ENCODE assay signal across 8 mouse cellular contexts in the genomic region with DNA sequence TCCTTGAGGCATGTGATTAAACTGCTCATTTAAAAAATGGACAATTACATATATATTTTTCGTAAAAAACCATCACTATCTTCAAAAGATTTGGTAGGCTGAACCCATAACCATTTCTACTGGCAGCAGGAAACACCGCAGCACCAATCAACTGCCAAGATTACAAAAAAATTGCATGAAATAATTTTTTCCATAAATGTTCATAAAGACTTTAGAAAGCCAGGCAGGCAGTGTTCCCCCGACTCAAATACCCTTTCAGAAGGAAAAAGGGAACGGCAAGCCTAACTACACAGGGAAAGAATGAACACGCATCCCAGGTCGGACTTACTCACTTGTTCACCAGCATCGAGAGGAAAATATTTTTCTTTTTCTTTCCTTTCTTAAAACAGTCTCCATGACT. TPM values are rescaled to one million over a fixed set of nuclear protein-coding genes. Genes with fewer than 3 reads are reported as not detected.
DNase-seq lines count a peak whose midpoint lies in the region; ATAC-seq and TF ChIP-seq lines count a peak whose summit lies in the region.

No protein-coding gene starts in this region.

- H3K9me3 ChIP-seq in heart, embryonic 14.5 days (ENCODE audit: control insufficient read depth, low read length) = no peaks in the 10 kb centered on the region
- H3K9me3 ChIP-seq in ES-E14 (ENCODE audit: control insufficient read depth, insufficient read depth, low read depth, low read length) = no peaks in the 10 kb centered on the region
- H3K9me3 ChIP-seq in heart, embryonic 16.5 days (replicated peaks; ENCODE audit: control insufficient read depth, low read length) = no peaks in the 10 kb centered on the region
- H3K9me3 ChIP-seq in midbrain, embryonic 11.5 days (ENCODE audit: control insufficient read depth, low read length) = no peaks in the 10 kb centered on the region

- peak overlapping the region in 1 of 2 experiments; percentile 3; a peak in 1 of 4 replicates for H3K27ac ChIP-seq in heart, embryonic 14.5 days (replicated peaks in 1 of 2; ENCODE audit: control insufficient read depth in 1 of 2, insufficient read depth in 1 of 2, low read depth in 2 of 2, low read length in 2 of 2)
- no peak overlapping the region for H3K27ac ChIP-seq in ES-E14 (ENCODE audit: insufficient read depth, low read depth, low read length, poor library complexity, severe bottlenecking)
- no peak overlapping the region for H3K27ac ChIP-seq in heart, embryonic 16.5 days (ENCODE audit: low read length)
- H3K27ac ChIP-seq in midbrain, embryonic 11.5 days (ENCODE audit: low read depth, low read length) = no peak overlapping the region

- intact Hi-C loops in heart, postnatal 14 days (cut with DNase I) = loop anchor here (10.0 kb wide), 1 partner anchor 488 kb away; no protein-coding TSS in a partner anchor
- intact Hi-C loops in gastrocnemius, postnatal 36 days (cut with DNase I) = no loop called here

- H3K4me1 ChIP-seq in heart, embryonic 14.5 days (ENCODE audit: control insufficient read depth in 2 of 2, insufficient read depth in 2 of 2, low read length in 2 of 2) = peaks cover 3 to 13% of the 10 kb centered on the region in 2 experiments; a peak in 3 of 4 replicates
- peaks cover 5 to 6% of the 10 kb centered on the region in 2 experiments; a peak in 2 of 4 replicates for H3K4me1 ChIP-seq in ES-E14 (ENCODE audit: control insufficient read depth in 2 of 2, insufficient read depth in 2 of 2, low read length in 2 of 2, poor library complexity in 1 of 2)
- H3K4me1 ChIP-seq in heart, embryonic 16.5 days (ENCODE audit: control insufficient read depth, insufficient read depth, low read length) = peaks cover 15% of the 10 kb centered on the region
- H3K4me1 ChIP-seq in midbrain, embryonic 11.5 days (ENCODE audit: control insufficient read depth, insufficient read depth, low read length) = peaks cover 11% of the 10 kb centered on the region

- DNase-seq in heart, postnatal 14 days = no peak
- DNase-seq in ES-E14 (ENCODE audit: low read depth, low spot score) = no peak
- DNase-seq in midbrain, embryonic 11.5 days (ENCODE audit: low spot score, missing footprints) = no peak
- no peak for DNase-seq in gastrocnemius, postnatal 36 days
- DNase-seq in kidney, adult 11 months = no peak

- WGBS in heart, embryonic 14.5 days = 8% methylated on average over 7 of the region's 7 CpGs
- 13% methylated on average over 7 of the region's 7 CpGs for WGBS in heart, embryonic 16.5 days
- WGBS in midbrain, embryonic 11.5 days = 21% methylated on average over 7 of the region's 7 CpGs

- H3K27me3 ChIP-seq in heart, embryonic 14.5 days (ENCODE audit: control insufficient read depth, insufficient read depth, low read length) = no peaks in the 10 kb centered on the region
- no peaks in the 10 kb centered on the region for H3K27me3 ChIP-seq in heart, embryonic 16.5 days (ENCODE audit: control insufficient read depth, insufficient read depth, low read length)
- no peaks in the 10 kb centered on the region for H3K27me3 ChIP-seq in midbrain, embryonic 11.5 days (ENCODE audit: control insufficient read depth, insufficient read depth, low read length)

- ATAC-seq in heart, embryonic 14.5 days (ENCODE audit: insufficient number of reproducible peaks, insufficient read depth, low FRiP score, low read depth) = no peak
- no peak for ATAC-seq in heart, embryonic 16.5 days (replicated peaks; ENCODE audit: extremely low read depth, insufficient read depth, low FRiP score)
- ATAC-seq in midbrain, embryonic 11.5 days (ENCODE audit: low FRiP score) = no peak
- ATAC-seq in frontal cortex, adult (ENCODE audit: low TSS enrichment) = no peak

- H3K36me3 ChIP-seq in heart, embryonic 14.5 days (ENCODE audit: control insufficient read depth, insufficient read depth, low read length) = peaks cover 13% of the 10 kb centered on the region
- H3K36me3 ChIP-seq in ES-E14 (ENCODE audit: control insufficient read depth, insufficient read depth, low read length, poor library complexity, severe bottlenecking) = peaks cover 9% of the 10 kb centered on the region
- H3K36me3 ChIP-seq in heart, embryonic 16.5 days (ENCODE audit: control insufficient read depth, insufficient read depth) = peaks cover 10% of the 10 kb centered on the region
- H3K36me3 ChIP-seq in midbrain, embryonic 11.5 days (ENCODE audit: control insufficient read depth, insufficient read depth, low read length) = no peaks in the 10 kb centered on the region

- H3K4me3 ChIP-seq in heart, embryonic 14.5 days (ENCODE audit: control insufficient read depth in 1 of 2, insufficient read depth in 1 of 2, low read depth in 1 of 2, low read length in 2 of 2) = peak overlapping the region; percentile 56 to 91
- peak overlapping the region; percentile 78 to 79 for H3K4me3 ChIP-seq in ES-E14 (ENCODE audit: insufficient read depth in 1 of 2, low read depth in 1 of 2, low read length in 2 of 2, poor library complexity in 1 of 2, severe bottlenecking in 1 of 2)
- H3K4me3 ChIP-seq in heart, embryonic 16.5 days (ENCODE audit: low read length) = peak overlapping the region; percentile 74
- H3K4me3 ChIP-seq in midbrain, embryonic 11.5 days (ENCODE audit: low read depth, low read length) = peak overlapping the region; percentile 41

- in situ Hi-C loops in ES-E14 (cut with MboI; ENCODE audit: low sequenced_read_pairs in 2 of 2, unreplicated experiment in 2 of 2) = loop anchor here in 1 of 2 experiments (25.0 kb wide), 1 partner anchor 230 kb away; no protein-coding TSS in a partner anchor

- H3K9ac ChIP-seq in heart, embryonic 14.5 days (ENCODE audit: low read length) = peak overlapping the region; percentile 85
- H3K9ac ChIP-seq in ES-E14 (ENCODE audit: insufficient read depth, low read depth, low read length, poor library complexity, severe bottlenecking) = no peak overlapping the region; the same call in 1 of the 2 replicates
- H3K9ac ChIP-seq in heart, embryonic 16.5 days (ENCODE audit: low read length) = peak overlapping the region; percentile 79
- H3K9ac ChIP-seq in midbrain, embryonic 11.5 days (ENCODE audit: low read length) = peak overlapping the region; percentile 40; the same call in 1 of the 2 replicates

- H3K4me2 ChIP-seq in heart, embryonic 14.5 days (ENCODE audit: low read length) = peak overlapping the region; percentile 74
- peak overlapping the region; percentile 69 for H3K4me2 ChIP-seq in heart, embryonic 16.5 days (ENCODE audit: low read depth, low read length)
- H3K4me2 ChIP-seq in midbrain, embryonic 11.5 days = peak overlapping the region; percentile 55

TF ChIP-seq in ES-E14, 5 proteins besides CTCF, POLR2A, EP300 and RAD21:
- TF ChIP-seq CHD2 (IDR thresholded peaks at IDR 0.05; ENCODE audit: low read depth, low read length) (no peak), HCFC1 (IDR thresholded peaks at IDR 0.05; ENCODE audit: borderline replicate concordance, insufficient read depth, low read length) (no peak), ZC3H11A (IDR thresholded peaks at IDR 0.05; ENCODE audit: borderline replicate concordance, low read depth, low read length) (no peak), MAFK (IDR thresholded peaks at IDR 0.05; ENCODE audit: insufficient read depth, low read depth, low read length) (no peak), ZNF384 (IDR thresholded peaks at IDR 0.05; ENCODE audit: low read depth, low read length) (no peak)

RNA-seq across cellular contexts. Expression of gene Net1, which starts 25.4 kb away (rescaled TPM):
- polyA plus RNA-seq in heart, embryonic 14.5 days (2014; fragmentation: Nextera tagmentation; extraction: Ambion mirVana) = 31.9 and 32.8 TPM in 2 replicates
- 10 to 100 TPM; 28.2 to 29.4 TPM for total RNA-seq in heart, postnatal 14 days (2021)
- total RNA-seq in ES-E14 (2012; rRNA removed) = 17.4 and 21.1 TPM in 2 replicates
- polyA plus RNA-seq in heart, embryonic 16.5 days (2015; fragmentation: Nextera tagmentation; extraction: Ambion mirVana) = 37.2 and 39.5 TPM in 2 replicates
- 31.0 TPM in 2 replicates for polyA plus RNA-seq in midbrain, embryonic 11.5 days (2014; fragmentation: Nextera tagmentation; extraction: Ambion mirVana)
- total RNA-seq in gastrocnemius, postnatal 36 days (2021) = 10 to 100 TPM; 33.7 to 42.7 TPM

RNA-seq across cellular contexts. Expression of gene Tubal3, which starts 25.5 kb away (rescaled TPM):
- polyA plus RNA-seq in heart, embryonic 14.5 days (2014; fragmentation: Nextera tagmentation; extraction: Ambion mirVana) = not detected in 2 replicates
- total RNA-seq in heart, postnatal 14 days (2021) = not detected
- total RNA-seq in ES-E14 (2012; rRNA removed) = not detected in 2 replicates
- 0.13 TPM in 1 of 2 replicates, not detected in the other for polyA plus RNA-seq in heart, embryonic 16.5 days (2015; fragmentation: Nextera tagmentation; extraction: Ambion mirVana)
- 0.07 TPM in 1 of 2 replicates, not detected in the other for polyA plus RNA-seq in midbrain, embryonic 11.5 days (2014; fragmentation: Nextera tagmentation; extraction: Ambion mirVana)
- total RNA-seq in gastrocnemius, postnatal 36 days (2021) = not detected

RNA-seq across cellular contexts. Expression of gene Calm5, which starts 38.6 kb away (rescaled TPM):
- polyA plus RNA-seq in heart, embryonic 14.5 days (2014; fragmentation: Nextera tagmentation; extraction: Ambion mirVana) = not detected in 2 replicates
- total RNA-seq in heart, postnatal 14 days (2021) = not detected
- total RNA-seq in ES-E14 (2012; rRNA removed) = not detected in 2 replicates
- polyA plus RNA-seq in heart, embryonic 16.5 days (2015; fragmentation: Nextera tagmentation; extraction: Ambion mirVana) = not detected in 2 replicates
- not detected in 2 replicates for polyA plus RNA-seq in midbrain, embryonic 11.5 days (2014; fragmentation: Nextera tagmentation; extraction: Ambion mirVana)
- total RNA-seq in gastrocnemius, postnatal 36 days (2021) = not detected

RNA-seq across cellular contexts. Expression of gene Ucn3, which starts 52.5 kb away (rescaled TPM):
- not detected in 2 replicates for polyA plus RNA-seq in heart, embryonic 14.5 days (2014; fragmentation: Nextera tagmentation; extraction: Ambion mirVana)
- not detected for total RNA-seq in heart, postnatal 14 days (2021)
- total RNA-seq in ES-E14 (2012; rRNA removed) = not detected in 2 replicates
- not detected in 2 replicates for polyA plus RNA-seq in heart, embryonic 16.5 days (2015; fragmentation: Nextera tagmentation; extraction: Ambion mirVana)
- polyA plus RNA-seq in midbrain, embryonic 11.5 days (2014; fragmentation: Nextera tagmentation; extraction: Ambion mirVana) = not detected in 2 replicates
- total RNA-seq in gastrocnemius, postnatal 36 days (2021) = not detected

RNA-seq across cellular contexts. Expression of gene Calm4, which starts 55.0 kb away (rescaled TPM):
- not detected in 2 replicates for polyA plus RNA-seq in heart, embryonic 14.5 days (2014; fragmentation: Nextera tagmentation; extraction: Ambion mirVana)
- not detected for total RNA-seq in heart, postnatal 14 days (2021)
- not detected in 2 replicates for total RNA-seq in ES-E14 (2012; rRNA removed)
- 0.16 TPM in 1 of 2 replicates, not detected in the other for polyA plus RNA-seq in heart, embryonic 16.5 days (2015; fragmentation: Nextera tagmentation; extraction: Ambion mirVana)
- polyA plus RNA-seq in midbrain, embryonic 11.5 days (2014; fragmentation: Nextera tagmentation; extraction: Ambion mirVana) = not detected in 2 replicates
- total RNA-seq in gastrocnemius, postnatal 36 days (2021) = not detected
